Mouse (Mus musculus): ENCODE results near the gene Nr1h5.
A peak's percentile ranks its signal among the peaks of the same experiment; 100 is the strongest.

Gene Nr1h5

DNA sequence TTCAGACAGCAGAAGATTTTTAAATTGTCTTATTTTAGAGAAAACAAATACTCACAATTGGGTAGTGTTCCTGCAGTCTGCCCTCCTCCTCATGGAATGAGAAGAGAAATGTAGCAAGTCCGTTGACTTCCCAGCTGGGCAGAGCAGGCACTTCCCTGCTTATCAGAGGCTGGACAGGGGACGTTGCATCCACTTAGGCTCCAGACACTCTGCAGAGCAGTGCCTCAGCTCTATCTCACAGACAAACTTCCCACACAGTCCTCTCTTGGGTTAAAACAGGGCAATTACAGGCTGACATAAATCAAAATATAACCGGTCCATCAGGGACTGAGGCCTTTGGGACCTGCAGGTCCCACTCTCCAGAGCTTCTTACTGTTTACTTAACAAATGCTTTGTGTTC lies at the start of gene Nr1h5:
Gene Nr1h5, minus strand, starts transcription at position 101 of the 400 bp plus-strand sequence.
- DNase-seq: no peak

- no peak for DNase-seq
Measured at GRCm38 (mm10) chr3:103001595-103001994, 37.7 kb upstream of the Nr1h5 start.

DNA sequence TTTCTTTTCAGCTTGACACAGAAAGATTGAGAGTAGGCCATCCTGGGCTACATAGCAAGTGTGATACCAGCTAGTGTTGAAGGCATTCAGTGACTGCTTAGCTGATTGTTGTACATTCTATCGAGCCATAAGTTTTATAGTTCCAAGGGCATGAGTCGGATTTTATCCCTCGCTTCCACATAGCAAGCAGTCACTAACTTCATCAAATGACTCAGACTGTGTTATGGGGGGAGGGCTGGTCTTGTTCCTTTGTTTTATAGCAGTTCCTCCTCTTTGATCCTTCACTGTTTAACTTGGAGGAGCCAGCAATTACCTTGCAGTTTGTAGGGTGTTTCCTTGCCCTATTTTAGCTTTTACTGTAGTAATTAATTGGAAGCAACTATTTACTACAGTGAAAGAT lies 33.7 kb upstream of the Nr1h5 start:
- DNase-seq: no peak

- no peak for DNase-seq
Measured at GRCm38 (mm10) chr3:102997036-102997435, 33.1 kb upstream of the Nr1h5 start.

DNA sequence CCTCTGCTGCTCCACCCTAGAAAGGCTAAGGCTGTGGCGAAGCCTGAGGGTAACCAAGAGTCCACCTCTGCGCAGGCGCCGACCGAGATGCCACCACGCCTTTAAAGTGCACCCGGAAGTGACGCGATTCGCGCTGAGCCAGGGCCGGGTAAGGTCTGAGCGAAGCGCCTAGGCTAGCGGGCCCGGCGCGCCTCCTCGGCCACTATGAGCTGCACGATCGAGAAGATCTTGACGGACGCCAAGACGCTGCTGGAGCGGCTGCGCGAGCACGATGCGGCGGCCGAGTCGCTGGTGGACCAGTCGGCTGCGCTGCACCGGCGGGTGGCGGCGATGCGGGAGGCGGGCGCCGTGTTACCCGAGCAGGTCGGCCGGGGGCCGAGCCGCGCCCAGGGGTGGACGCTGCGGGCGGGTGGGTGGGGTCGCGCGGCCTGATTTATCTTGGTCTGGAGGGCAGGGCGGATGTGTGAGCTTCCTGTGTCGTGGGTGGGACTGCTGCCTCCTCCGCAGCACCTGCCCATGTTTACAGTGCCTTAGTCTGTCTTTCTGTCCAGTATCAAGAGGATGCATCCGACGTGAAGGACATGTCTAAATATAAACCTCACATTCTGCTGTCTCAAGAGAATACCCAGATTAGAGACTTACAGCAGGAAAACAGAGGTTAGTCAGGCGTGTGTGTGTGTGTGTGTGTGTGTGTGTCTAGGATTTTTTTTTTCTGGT lies 31.8 kb upstream of the Nr1h5 start, which contains the start of gene Sike1:
Gene Sike1, plus strand, starts transcription at position 104 of the 717 bp plus-strand sequence.
- DNase-seq: peak; percentile 92 to 94

DNA sequence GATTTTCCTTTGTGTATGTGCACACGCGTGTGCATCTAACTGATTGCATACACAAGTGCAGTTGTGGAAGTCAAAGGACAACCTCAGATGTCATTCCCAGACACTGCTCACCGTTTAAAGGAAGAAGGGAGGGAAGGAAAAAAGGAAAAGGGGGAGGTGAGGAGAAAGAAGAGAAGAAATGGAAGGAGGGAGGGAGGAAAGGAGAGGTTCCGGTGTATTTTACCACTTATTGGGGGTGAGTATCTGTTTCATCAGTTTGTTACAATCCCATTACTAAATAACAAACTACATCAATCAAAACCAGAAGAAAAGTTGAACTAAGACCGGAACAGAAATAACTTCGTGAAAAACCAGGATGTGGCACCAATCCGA lies 31.3 kb upstream of the Nr1h5 start:
- no peak for DNase-seq

DNA sequence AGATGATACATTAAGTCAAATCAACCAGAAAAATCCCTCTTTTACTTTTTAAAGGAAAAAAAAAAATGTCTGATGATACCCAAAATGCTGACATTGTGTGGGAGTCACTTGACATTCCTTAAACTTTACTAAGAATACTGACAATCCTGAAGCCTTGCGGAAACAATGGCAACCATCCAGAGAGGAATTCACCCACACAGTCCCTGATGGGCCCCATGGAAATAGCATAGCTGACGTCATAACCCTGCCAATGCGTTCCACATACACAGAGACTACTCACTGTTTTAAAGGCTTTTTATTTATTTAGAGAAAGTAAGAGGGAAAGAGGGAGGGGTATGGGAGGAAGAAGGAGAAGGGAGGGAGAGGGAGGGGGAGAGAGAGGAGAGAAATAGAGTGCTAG lies 29.0 kb upstream of the Nr1h5 start:
- DNase-seq: no peak

DNA sequence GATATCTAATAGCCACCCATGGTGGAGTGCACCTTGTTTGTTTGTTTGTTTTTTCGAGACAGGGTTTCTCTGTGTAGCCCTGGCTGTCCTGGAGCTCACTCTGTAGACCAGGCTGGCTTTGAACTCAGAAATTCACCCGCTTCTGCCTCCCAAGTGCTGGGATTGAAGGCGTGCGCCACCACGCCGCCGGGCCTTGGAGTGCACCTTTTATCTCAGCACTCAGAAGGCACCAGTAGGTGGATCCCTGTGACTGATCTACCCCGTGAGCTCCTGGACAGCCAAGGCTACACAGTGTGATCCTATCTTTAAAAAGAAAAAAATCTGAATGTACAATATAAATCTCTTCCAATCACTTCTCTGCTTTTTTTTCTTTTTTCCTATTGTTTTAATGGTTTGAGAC lies 27.1 kb upstream of the Nr1h5 start:
- DNase-seq: no peak

GRCm38 (mm10) chr3:102980349-102980736 lies 16.4 kb upstream of the Nr1h5 start:
- DNase-seq: no peak

DNA sequence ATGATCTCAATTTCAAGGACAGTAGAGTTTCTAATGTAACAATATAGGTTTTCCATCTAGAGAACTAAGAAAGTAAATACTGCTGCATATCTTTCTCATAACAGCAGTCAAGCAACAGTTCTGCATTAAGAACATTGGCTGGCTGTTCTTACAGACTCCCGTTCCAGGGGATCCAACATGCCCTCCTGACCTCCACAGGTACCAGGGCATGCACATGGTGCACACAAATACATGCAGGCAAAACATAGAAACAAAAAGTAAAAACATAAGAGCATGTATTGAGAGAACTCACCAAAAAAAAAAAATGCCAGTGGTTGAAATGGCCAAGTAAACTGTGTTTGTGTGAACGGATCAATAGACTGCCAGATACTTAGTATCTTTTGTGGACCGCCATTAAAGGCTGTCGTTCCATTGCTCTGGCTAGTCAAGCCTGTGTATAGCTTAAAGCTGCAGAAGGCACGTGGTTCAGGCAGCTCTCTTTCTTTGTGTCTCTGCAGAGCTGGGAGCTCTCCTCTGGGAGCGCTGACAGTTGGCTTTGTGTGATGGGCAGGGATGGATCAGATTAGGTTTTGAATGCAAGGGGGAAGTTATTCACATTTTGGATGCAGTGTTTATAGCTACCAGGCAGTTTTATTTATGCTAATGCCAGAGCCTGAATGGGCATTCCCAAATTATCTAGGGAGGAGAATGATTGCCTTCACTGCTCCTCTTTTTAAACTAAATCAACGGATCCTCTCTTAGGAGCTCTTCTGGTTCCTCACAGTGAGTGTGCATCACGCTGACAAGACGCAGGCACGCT lies 15.8 kb upstream of the Nr1h5 start:
- no peak for DNase-seq

GRCm38 (mm10) chr3:102976906-102977305 lies 13.0 kb upstream of the Nr1h5 start:
- DNase-seq: no peak

- no peak for DNase-seq
Measured at GRCm38 (mm10) chr3:102970508-102970907, 6.6 kb upstream of the Nr1h5 start.

DNA sequence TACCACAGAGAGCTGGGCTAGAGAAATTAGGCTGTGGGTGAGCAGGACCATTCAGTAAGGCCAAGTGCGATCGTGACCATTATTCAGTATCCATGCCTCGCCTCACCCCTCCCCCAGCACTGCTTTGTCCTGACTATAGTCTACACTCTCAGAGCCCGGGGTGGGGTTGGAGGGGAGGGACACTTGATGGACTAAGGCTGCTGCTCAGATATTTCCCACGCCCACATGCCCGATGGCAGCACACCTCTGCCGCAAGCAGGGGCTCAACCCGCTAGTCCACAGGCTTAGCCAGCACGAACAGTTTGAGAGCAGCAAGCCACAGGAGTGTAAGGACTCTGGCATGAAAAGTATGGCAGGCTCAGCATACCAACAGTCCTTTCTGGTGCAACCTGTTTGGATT lies 6.1 kb upstream of the Nr1h5 start:
- no peak for DNase-seq

GRCm38 (mm10) chr3:102955596-102955995 lies 8.3 kb downstream of the Nr1h5 start:
- DNase-seq: no peak

- no peak for DNase-seq
Measured at GRCm38 (mm10) chr3:102955143-102955542, 8.8 kb downstream of the Nr1h5 start.

- DNase-seq: no peak
Measured at GRCm38 (mm10) chr3:102954476-102954875, 9.5 kb downstream of the Nr1h5 start.

DNA sequence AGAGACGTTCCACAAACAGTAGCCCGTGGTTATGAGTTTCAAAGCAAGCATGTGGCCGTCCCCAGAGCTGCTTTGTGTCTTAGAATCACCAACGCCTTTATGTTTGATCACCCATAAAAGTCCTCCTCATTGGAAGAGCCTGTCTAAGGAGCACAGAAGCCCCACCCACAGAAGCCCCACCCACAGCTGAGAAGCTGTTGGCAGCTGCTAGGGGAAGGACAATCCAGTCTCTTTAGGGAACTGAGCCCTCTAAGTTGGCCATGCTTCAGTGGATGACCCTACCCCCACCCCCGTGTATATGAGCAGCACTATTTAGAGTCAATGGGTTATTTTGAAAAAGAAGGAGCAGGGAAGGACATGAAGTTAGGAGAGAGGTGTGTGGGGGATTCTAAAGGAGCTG lies 17.1 kb downstream of the Nr1h5 start:
- no peak for DNase-seq

- no peak for DNase-seq
Measured at GRCm38 (mm10) chr3:102946312-102946711, 17.6 kb downstream of the Nr1h5 start.

DNA sequence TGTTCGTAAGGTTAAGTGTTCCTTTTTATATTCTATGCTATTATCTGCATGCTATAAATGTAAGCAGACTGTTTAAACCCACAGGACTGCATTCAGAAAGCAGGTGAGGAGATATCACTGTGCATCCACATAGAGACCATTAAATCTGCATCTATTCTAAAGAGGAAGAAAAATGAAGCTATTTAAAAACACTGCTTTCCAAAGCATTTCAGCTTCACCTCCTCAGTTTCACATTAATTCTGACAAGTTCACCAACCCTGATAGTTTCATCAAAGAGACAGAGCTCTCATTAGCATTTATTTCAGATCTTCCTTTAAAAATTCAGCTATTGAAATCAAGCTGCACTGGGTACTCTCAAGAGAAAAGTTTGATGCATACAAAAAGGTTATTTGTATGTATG lies 25.8 kb downstream of the Nr1h5 start:
- no peak for DNase-seq

DNA sequence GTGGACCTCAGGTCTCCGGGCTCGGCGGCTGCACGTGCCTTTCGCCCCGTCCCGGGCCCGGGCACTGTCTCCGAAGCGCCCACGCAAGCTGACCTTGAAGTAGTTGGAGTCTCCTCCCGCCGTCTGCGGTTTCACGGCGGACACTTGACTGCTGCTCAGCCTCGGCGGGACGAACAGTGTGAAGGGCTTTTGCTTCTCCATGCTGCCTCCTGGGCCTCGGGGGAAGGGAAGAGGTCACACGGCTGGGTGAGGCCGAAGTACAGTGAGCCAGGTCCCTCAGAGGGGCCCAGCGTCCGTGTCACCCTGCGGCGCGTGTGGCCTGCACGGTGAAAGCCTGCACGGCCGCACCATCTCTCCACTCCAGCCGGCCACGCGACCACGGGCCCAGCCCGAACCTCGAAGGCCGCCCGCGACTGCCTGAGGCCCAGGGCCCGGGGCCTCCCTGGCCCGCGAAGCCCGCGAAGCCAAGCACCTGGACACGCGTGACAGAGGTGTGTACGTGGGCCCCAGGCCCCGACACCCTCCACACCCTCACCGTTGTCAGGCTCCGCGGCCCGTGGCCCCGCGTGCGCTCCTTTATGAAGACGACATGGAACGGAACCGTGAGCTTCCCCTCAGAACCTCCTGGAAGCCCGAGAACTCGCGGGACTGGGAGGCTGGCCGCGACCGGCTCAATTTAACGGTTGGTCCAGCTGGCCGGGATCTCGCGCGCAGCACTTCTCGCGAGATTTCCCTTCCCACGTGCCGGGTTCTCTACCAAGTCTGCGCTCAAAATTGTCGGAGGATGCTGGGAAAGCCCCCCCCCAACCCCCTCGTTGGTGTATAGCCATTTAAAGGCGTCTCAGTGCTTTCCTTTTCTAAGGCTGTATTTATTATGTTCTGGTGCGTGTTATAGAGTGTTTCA lies 28.2 kb downstream of the Nr1h5 start, which contains the start of gene Sycp1:
Gene Sycp1, minus strand, starts transcription at position 650 of the 904 bp plus-strand sequence.
- DNase-seq: no peak

- no peak for DNase-seq
Measured at GRCm38 (mm10) chr3:102899136-102899535, 64.8 kb downstream of the Nr1h5 start.

Measured in kidney, adult 8-10 months (tissue).